Mouse (Mus musculus): ENCODE results near the gene 4933425L06Rik.

4933425L06Rik gene

DNA sequence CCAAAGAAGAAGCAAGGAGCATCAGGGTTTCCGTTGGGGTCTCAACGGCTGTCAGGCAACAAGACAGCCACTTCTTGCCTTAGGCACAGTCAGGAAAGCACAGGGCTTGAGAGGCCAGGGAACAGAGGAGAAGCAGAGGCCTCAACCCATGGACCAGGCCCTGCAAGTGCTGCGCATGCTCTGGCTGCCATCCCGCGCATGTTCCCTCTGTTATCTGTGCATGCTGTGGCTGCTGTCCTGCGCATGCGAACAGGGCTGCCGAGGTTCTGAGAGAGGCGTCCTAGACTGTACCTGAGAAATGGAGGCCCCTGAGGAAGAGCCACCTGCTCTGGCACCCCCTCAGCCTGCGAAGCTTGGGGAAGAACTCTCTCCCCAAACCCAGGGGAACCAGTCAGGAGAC is at the start of gene 4933425L06Rik:
4933425L06Rik (plus strand) TSS at position 261 of the 400 bp plus-strand sequence.
- DNase-seq (ENCODE audit: low read depth, low spot score), result peak; percentile 16

DNA sequence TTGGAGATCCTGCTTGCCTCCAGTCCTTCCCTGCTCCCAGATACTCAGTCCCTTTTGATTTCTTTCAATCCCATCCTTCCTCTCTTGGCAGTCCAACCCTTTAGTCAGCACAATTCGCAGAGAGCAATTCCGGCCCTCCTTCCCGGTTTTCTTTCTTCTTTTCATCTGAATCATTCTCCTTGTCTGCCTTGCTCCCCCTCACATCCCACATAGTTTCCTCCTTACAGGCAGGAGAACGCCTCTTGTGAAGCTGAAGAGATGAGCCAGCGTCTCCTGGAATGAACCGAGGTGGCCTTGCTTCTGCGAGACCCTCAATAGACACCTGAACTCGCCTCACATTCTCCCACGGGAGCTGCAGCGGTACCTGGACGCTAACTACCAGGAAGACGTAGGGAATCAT is 44.1 kb upstream of the 4933425L06Rik start:
- DNase-seq (ENCODE audit: low read depth, low spot score), result no peak

DNA sequence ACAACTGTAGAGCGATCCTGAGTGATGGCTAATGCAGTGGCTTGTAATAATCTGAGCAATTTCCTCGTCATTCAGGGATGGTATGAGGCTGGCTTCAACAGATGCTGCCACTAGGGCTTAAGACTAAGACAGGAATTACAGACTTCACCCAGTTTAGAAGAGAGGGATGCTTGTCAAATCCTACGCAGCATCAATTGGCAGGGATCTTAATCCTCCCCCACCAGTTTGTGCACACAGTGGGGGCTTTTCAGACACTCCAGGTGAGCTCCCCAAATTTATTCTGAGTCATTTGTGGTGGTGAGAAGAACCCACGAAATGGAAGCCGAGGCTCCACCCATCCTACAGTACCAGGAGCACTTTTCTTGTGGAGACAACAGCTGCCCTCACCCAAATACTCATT is 43.6 kb upstream of the 4933425L06Rik start:
- no peak for DNase-seq (ENCODE audit: low read depth, low spot score)

DNA sequence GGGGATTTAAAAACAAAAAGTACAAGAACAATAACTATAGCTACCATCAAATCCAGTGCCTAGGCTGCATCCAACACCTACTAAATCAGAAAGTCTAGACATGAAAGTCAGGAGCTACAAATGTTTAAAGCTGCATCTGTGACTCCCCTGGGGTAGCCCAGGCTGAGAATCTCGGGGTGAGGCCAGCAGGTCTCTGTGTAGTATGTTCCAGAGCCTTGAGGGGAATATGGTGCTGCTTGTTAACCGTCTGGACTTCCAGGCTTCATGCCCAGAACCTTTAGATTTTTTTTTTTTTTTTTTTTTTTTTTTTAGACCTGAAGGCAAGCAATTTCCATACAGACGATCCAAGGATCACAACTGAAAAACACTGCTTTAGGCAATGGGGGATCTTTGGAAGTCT is 38.0 kb upstream of the 4933425L06Rik start:
- no peak for DNase-seq (ENCODE audit: low read depth, low spot score)

DNA sequence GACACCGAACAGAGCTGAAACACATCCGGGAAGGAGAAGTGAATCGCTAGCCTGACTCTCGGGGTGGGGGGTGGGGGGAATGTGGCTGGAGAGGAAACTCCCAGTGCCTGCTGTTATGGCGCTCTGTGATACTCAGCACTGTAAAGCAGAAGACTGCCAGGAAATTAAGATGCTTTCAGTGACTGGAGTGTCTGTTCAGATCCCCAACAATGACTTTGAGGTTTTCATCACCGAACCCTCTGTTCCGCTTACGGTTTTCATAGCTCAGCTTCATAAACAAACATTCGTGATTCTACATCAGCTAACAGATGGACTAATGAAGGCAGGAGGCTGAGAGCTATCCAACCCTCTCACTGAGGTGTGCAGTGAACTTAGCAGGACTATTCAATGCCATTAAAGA is 34.5 kb upstream of the 4933425L06Rik start:
- DNase-seq (ENCODE audit: low read depth, low spot score), result no peak

DNA sequence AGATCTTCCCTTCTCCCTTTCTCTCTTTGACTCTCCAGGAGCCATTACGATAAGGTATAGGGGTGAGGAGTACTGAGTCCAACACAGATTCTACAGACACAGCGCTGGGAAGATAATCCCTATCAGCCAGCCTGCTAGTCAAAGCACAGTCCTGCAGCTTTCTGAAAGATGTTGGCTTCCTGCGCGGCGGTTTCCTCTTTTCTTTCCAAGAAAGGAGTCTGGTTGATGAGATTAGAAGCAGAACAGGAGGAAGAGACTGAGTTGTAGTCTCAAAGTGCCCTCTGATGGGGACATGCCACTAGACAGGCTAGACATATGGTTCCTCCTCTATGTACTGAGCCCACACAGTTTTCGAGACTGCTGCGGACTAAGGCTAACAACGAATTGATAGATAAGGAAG is 33.3 kb upstream of the 4933425L06Rik start:
- no peak for DNase-seq (ENCODE audit: low read depth, low spot score)

DNA sequence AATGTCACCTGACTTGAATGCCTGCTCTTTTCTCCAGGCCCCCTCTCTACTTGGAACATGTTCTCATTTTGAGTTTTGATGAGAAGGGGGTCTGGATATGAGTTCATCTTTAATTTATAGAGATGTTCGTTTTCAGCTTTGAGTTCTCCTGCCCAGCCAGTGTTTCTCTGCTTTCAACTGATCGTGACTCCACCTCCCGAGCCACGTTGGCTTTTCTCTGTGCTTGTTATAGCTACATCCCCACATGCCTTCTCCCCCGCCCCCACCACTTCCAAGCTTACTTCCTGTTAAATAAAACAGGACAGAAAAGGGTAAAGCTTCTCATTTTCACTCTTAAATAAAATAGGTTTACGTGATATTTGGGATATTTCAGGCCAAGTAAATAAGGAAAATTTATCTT is 30.5 kb upstream of the 4933425L06Rik start:
- no peak for DNase-seq (ENCODE audit: low read depth, low spot score)

DNA sequence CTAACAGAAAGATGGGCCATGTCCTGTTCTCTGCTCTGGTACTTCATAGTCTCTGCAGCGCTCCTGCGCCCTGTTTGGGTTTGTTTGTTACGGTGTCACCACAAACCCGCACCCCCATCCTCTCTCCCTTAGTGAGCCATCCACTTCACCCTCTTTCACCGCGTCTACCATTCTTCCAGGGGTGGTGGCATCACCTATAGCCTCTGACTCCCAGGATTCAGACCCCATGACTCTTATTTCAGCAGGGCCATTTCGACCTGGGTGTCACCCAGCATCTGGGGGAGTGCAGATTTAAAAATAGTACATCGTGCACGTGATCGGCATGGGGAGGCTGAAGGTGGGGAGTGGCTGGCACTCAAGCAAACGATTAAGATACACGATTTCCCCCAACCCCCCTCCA is 28.3 kb upstream of the 4933425L06Rik start:
- DNase-seq (ENCODE audit: low read depth, low spot score), result peak; percentile 35

DNA sequence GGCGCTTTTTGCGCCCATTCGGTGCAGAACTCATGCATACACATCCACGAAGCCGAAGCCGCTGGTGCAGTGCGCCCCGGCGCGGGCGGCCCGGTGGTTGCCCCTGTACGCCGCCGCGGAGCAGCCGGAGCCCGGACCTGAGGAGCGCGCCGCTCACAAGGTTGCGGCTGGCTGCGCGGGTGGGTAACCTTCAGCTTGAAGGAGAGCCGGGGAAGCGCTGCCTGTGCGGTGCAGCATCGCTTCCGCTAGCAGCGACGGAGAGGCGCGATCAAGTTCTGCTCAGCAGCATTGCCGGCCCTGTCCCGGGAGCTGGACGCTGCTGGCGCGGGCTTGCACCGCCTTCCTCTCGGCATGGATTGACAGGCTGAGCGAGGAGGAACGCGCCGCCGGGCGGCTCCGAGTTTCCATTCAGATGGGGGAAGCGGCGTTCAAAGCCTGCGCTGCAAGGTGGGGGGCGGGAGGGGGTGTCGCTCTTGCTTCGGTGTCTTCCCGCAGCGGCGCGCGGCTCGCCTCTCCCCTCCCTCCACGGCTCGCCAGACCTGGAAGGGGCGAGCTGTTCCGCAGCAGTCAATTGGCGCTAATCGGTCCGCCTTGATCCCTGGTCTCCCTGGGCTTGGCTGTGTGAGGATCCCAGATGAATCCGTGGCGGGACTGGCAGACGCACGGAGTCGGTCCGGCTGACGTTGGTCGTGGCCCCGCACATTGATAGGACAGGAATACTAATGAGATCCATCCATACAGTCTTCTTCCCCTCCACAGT is 27.6 kb upstream of the 4933425L06Rik start, which contains the start of gene Rgs7bp:
Rgs7bp (minus strand) TSS at position 750 of the 760 bp plus-strand sequence.
- DNase-seq (ENCODE audit: low read depth, low spot score), result peak; percentile 64

DNA sequence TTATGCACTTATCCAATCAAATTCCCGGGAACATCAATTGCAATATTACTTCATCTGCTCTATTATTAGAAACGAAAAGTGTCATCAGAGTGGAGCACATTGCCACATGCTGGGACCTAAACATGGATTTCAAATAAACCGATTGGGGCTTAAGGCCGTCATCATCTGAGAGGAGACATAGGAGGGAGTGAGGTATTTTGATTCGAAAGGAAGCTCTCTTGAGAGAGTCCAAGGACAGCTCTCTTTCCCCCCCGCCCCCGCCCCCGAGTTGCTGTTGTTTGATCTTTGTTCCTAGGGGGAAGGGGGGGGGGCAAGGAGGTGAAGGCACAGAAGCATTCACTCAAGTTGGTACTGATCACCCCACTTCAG is 27.0 kb upstream of the 4933425L06Rik start:
- peak; percentile 17 for DNase-seq (ENCODE audit: low read depth, low spot score)

DNA sequence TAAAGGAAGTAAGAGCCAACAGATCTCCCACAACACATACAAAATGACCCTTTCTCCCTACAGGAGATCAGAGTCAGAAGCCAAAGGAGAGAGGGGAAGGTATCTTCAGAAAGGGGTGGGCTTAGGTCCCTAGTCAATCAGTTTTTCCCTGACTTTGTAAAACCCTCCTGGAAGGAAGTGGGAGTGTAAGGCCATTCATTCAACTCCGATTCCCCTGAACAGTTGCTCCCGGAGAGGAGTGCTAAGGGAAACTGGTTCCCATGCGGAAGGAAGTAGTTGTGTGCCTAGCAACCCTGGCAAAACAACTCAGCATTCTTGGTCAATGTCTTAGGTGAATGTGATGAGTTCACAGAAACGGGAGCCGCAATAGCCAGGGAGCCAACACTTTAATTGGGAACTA is 26.5 kb upstream of the 4933425L06Rik start:
- peak; percentile 45 for DNase-seq (ENCODE audit: low read depth, low spot score)

DNA sequence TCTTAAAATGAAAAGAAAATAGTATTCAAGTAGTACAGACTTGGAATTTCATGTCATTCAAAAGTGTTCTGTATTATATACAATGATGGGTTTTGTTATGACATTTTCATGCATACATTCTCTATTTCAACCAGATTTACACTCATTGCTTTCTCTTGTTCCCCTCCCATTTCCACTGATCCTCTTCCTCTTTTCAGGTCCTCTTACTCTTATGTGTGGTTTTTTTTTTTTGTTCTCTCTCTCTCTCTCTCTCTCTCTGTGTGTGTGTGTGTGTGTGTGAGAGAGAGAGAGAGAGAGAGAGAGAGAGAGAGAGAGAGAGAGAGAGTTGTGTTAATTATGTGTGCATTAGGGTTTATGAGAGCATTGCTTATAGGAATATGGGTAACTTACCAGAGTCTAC is 15.8 kb upstream of the 4933425L06Rik start:
- DNase-seq (ENCODE audit: low read depth, low spot score), result no peak

DNA sequence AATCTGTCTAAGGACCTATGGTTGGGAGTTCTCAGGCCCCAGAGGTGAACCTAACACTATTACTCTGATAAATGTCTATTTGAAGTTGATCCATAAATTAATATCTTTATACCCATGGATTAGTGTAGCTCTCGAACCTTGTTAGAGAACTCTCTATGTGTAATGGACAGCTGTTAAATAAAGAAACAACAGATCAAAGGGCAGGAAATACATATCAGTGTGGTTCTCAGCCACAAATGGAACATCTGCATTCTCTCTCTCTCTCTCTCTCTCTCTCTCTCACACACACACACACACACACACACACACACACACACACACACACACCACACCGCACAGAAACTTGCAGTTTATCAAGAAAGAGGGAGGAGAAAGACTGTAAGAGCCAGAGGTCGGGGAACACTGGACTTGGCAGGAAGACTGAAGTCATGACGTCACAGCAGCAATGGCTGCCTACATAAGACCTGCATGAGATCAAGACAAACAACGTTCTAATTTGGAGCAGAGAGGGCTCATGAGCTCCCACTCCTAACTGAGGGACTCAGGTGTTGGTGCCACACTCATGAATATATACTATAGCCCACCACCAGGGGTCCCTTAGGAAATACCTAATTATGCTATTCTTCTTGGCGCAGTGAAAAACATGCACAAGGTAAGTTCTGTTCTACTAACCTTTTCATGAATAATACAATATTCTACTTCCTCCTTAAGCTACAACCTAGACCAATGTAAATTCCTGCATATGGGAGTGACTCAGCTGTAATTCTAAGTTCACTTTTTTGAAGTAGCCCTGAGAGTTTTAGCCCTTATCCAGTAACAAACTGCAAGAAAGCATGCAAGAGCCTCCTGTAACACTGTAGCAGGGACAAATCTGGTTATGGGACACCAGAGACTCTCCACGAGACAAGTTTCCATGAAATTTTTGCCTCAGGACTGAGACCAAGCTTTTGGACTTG is 14.8 kb upstream of the 4933425L06Rik start:
- DNase-seq (ENCODE audit: low read depth, low spot score), result peak; percentile 19

DNA sequence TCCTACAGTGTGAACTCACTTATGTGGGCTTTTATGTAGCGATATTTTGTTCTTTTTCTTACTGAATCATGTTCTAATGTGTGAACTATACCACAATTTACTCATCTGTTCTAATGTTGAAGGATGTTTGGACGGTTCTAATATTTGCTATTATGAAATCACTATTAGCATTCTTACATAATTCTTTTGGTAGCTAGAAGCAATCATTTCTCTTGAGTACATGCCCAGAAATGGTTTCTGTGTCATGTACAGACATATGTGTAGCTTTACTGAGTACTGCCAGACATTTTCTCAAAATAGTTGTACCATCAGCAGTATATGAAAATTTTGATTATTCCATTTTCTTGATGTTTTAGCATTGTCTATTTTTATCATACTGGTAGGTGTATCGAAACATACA is 7.4 kb downstream of the 4933425L06Rik start:
- DNase-seq (ENCODE audit: low read depth, low spot score), result no peak

DNA sequence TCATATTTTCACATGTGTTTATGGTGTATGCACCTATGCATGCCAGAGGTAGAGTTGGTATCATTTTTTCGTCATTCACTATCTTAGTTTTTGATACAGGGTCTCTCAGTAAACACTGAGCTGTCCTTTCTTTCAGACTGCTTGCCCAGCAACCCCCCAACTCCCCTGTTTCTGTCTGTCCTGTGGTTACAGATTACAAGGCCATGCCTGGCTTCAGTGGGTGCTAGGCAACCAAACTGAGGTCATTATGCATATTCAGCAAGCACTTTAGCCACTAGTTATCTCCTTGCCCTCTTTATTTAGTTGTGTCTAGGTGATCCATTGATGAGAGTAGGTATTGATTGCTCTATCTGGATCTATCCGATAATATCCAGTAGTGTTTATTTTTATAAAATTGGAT is 14.4 kb downstream of the 4933425L06Rik start:
- no peak for DNase-seq (ENCODE audit: low read depth, low spot score)

DNA sequence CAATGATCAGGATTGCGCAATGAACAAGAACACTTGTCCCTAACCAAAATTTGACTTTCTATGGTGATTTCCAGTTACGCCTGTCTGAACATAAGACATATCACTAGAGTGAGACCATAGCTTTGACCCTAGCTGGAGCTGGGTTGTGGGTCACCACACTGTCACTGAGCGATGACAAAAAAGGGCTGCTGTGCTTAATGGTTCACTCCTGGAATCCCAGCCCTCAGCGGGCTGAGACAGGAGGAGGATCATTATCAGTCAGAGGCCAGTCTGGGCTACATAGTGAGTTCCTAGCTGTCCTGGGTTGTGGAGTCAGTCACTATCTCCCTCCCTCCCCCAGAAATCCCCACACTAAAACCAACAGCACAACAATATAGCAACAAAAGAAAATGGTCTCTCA is 18.8 kb downstream of the 4933425L06Rik start:
- DNase-seq (ENCODE audit: low read depth, low spot score), result no peak

DNA sequence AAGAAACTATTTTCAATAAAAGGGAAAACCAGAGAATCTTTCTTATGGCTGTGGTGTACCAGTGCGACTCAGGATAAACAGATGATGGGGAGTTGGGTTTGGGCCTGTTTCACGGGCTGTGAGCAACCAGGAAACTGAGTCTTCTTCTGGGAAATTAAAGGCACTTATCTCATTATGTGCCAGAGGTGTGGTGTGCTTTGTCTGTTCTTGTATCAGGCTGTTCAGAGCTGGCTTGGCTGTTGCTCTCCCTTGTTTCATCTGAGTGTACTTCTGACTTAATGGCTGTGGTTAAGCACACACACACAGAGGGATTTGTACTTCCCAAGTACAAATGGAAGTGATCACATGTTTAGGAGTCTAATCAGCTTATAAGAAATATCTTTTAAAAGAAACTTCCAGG is 22.5 kb downstream of the 4933425L06Rik start:
- DNase-seq (ENCODE audit: low read depth, low spot score), result no peak

DNA sequence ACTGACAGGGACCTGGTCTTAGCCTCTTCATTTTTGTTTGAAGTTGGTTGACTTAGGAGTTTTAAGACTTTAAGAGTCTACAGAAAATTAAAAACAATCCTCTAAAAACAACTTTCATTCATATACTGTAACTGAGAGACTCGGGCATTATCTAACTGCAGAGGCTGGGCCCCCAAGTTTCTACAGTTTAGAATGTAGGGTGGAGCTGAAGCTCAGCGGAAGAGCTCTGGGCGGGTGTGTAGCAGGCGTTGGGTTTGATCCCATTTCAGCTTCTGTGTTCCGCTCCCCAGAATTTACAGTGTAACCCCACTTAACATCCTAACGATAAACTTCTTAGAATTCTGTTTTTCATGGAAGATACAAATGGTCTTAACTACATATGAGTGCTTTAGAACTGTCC is 29.7 kb downstream of the 4933425L06Rik start:
- no peak for DNase-seq (ENCODE audit: low read depth, low spot score)

DNA sequence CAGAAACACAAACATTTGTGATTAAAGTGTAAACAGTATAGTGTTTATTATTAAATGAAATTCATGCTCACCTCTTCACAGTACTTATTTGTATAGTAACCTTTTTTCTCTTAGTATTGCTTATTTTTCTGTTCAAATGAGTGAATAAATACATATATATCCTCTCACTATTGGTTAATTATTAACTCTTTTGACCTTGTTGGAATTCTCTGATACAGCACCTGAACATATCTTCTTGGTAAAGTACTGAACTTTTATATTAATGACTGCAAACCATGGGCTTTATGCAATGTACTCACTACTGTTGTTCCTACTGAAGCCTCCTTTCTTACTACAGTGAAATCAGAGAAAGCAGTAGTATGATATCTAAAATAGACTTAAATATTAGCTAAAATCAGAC is 39.7 kb downstream of the 4933425L06Rik start:
- DNase-seq (ENCODE audit: low read depth, low spot score), result no peak

DNA sequence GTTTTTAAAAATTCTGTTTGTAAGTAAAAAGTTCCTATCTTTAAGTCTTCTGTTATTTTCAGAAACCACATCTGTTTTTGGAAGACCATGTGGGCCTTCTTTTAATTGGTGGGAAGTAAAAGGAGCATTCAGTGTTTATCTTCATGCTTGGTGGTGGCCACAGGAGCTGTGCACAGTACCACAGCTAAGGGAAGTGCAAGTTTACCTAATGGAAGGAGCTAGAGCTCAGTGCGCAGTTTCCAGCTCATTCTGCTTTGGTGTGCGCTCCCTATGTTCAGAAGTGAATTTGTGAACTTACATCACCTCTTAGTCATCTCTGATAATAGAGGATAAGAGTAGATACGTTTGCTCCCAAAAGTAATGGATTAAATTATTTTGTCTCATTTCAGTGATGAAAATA is 40.2 kb downstream of the 4933425L06Rik start:
- DNase-seq (ENCODE audit: low read depth, low spot score), result no peak

DNA sequence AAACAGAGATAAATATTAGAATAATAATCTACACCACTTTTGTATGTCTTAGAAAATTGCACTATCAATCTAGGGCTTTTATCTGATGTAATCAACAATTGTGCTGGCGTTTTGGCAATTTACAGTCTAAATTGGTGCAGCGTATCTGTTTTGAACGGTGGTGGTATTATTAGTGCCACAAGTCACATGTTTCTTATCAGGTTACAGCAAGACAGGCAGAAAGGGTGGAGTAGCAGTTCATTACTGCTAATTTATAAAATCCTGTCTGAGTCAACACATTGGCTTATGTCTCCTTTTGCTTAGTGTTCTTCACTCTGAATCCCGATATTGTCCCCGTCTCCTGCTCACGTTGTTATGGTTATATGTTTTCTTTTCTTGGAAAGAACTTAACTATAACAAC is 48.2 kb downstream of the 4933425L06Rik start:
- DNase-seq (ENCODE audit: low read depth, low spot score), result no peak

DNA sequence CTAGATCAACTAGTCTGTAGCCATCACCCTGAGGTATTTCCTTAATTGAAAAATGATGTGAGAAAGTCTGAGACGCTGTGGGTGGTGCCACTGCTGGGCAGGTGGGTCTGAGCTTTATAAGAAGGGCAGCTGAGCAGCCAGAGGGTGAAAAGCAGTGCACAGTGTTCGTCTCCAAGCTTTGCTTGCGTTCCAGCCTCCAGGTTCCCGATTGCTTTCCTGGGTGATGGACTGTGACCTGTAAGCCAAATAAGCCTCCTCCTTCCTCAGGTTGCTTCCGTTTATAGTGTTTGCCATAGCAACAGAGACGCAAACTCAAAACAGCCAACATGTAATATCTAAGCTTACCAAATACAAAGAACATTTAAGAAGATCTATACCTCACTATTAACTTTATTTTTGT is 50.4 kb downstream of the 4933425L06Rik start:
- no peak for DNase-seq (ENCODE audit: low read depth, low spot score)

DNA sequence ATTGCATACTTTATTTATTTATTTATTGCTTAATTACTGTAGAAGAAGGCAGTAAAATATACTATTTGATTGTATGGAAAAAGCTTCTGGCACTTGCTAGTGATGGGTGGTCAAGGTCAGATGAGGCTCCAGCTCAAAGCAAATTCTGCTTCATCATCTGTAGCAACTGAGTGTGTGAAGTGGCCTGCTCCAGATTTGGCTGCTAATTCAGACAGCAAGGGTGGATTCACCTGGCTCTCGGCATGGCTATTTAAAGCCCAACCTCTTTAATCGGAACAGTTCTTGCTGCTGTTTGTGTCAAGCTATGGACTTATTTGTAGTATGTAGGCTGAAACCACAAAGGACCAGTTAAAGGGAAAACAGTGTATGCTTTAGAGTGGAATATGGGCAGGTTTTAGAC is 50.9 kb downstream of the 4933425L06Rik start:
- DNase-seq (ENCODE audit: low read depth, low spot score), result no peak

Data from ES-CJ7 (cell line).